Mouse (Mus musculus) frontal cortex, adult 2 months (tissue): ENCODE results near the gene Morc4. TPM values are rescaled to one million over a fixed set of nuclear protein-coding genes. Genes with fewer than 3 reads are reported as not detected.
A peak's percentile ranks its signal among the peaks of the same experiment; 100 is the strongest.

Experiments
- DNase-seq, 2 experiments: peaks; one replicate each; pipeline ENCODE4 v3.0.0; 2022; ENCODE audit warnings: low spot score in 1 of 2; ENCODE audit errors: extremely low spot score in 1 of 2
- polyA plus RNA-seq: library from polyadenylated mRNA; depleted of rRNA; stranded (reverse); fragments of >200 nt; gene quantifications from 2 replicates; pipeline ENCODE4 v1.2.3, GENCODE M21; 2012

Gene Morc4
- polyA plus RNA-seq, 1 experiment = 6.2 TPM

GRCm38 (mm10) chrX:139808085-139808484, 63.4 kb downstream of the Morc4 start:
- DNase-seq = peak in 1 of 2 experiments; percentile 15

GRCm38 (mm10) chrX:139807391-139807790, 64.1 kb downstream of the Morc4 start:
- DNase-seq = no peak

- no peak for DNase-seq
These were observed 65.6 kb downstream of the Morc4 start for GRCm38 (mm10) chrX:139805918-139806317.

GRCm38 (mm10) chrX:139803028-139803427, 68.4 kb downstream of the Morc4 start:
- no peak for DNase-seq

GRCm38 (mm10) chrX:139800406-139800878, 71.0 kb downstream of the Morc4 start, which contains the start of gene Cldn2:
Gene Cldn2, plus strand, starts transcription at chrX:139800828.
- DNase-seq = no peak

GRCm38 (mm10) chrX:139799953-139800352, 71.5 kb downstream of the Morc4 start:
- no peak for DNase-seq

GRCm38 (mm10) chrX:139797875-139798274, 73.6 kb downstream of the Morc4 start:
- DNase-seq = no peak

GRCm38 (mm10) chrX:139796037-139796436, 75.4 kb downstream of the Morc4 start:
- DNase-seq = no peak

GRCm38 (mm10) chrX:139794072-139794845, 77.2 kb downstream of the Morc4 start:
- no peak for DNase-seq

GRCm38 (mm10) chrX:139785764-139786163, 85.7 kb downstream of the Morc4 start:
- no peak for DNase-seq

GRCm38 (mm10) chrX:139783045-139783422, 88.4 kb downstream of the Morc4 start:
- DNase-seq = no peak

- DNase-seq = no peak
These were observed 89.0 kb downstream of the Morc4 start, which contains the start of gene Ripply1 for GRCm38 (mm10) chrX:139782278-139783044. Gene Ripply1, minus strand, starts transcription at chrX:139782353.

GRCm38 (mm10) chrX:139781563-139781962, 89.9 kb downstream of the Morc4 start:
- no peak for DNase-seq

GRCm38 (mm10) chrX:139780988-139781387, 90.5 kb downstream of the Morc4 start:
- no peak for DNase-seq

- DNase-seq = no peak
These were observed 92.1 kb downstream of the Morc4 start for GRCm38 (mm10) chrX:139779401-139779800.

GRCm38 (mm10) chrX:139778886-139779285, 92.6 kb downstream of the Morc4 start:
- DNase-seq = no peak

- no peak for DNase-seq
These were observed 94.1 kb downstream of the Morc4 start for GRCm38 (mm10) chrX:139777357-139777756.

- no peak for DNase-seq
These were observed 96.3 kb downstream of the Morc4 start for GRCm38 (mm10) chrX:139775084-139775612.

- DNase-seq = peak; percentile 1 to 39
These were observed 97.0 kb downstream of the Morc4 start for GRCm38 (mm10) chrX:139774309-139775083.
